ENCODE assay signal across 16 mouse cellular contexts in genomic region chr10:61829046-61829445, GRCm38 (mm10).
"Had no signal": no experiment of that assay in that cellular context is flagged by ENCODE, and none has a peak within 500 bp of the region (broad histone marks: within the 10 kb centered on the region; RNA-seq: fewer than 3 reads in every experiment).

No protein-coding gene starts in this region.

- DNase-seq: kidney, adult 18-20 months; kidney, postnatal 4 days; lung, embryonic 14.5 days; lung, postnatal 10 days; lung, postnatal 4 days; midbrain, embryonic 14.5 days; thymus, adult 18-20 months; thymus, postnatal 14 days had no signal

- H3K9ac ChIP-seq: liver, embryonic 15.5 days; lung, embryonic 14.5 days; neural tube, embryonic 15.5 days had no signal

- H3K27me3 ChIP-seq: liver, embryonic 15.5 days; neural tube, embryonic 15.5 days had no signal

- H3K27ac ChIP-seq: kidney, postnatal 0 days; layer of hippocampus, adult 2 months; liver, embryonic 15.5 days; midbrain, embryonic 10.5 days; neural tube, embryonic 15.5 days; stomach, postnatal 0 days had no signal

- H3K4me3 ChIP-seq: layer of hippocampus, adult 2 months; liver, embryonic 15.5 days; midbrain, embryonic 10.5 days; myocyte; neural tube, embryonic 15.5 days had no signal

- H3K36me3 ChIP-seq: liver, embryonic 15.5 days; midbrain, embryonic 10.5 days; neural tube, embryonic 15.5 days had no signal

- H3K4me2 ChIP-seq: liver, embryonic 11.5 days; liver, embryonic 15.5 days; lung, embryonic 14.5 days; neural tube, embryonic 15.5 days had no signal

- H3K4me1 ChIP-seq: liver, embryonic 15.5 days; neural tube, embryonic 15.5 days had no signal

- H3K9me3 ChIP-seq: liver, embryonic 15.5 days; midbrain, embryonic 10.5 days; neural tube, embryonic 15.5 days had no signal
